Mouse (Mus musculus): ENCODE measurements around the gene Gm3776. TPM values are rescaled to one million over a fixed set of nuclear protein-coding genes. Genes with fewer than 3 reads are reported as not detected.
"Not testable (repeated sequence)": the region's sequence is repeated elsewhere in the genome, so short reads cannot be mapped to it uniquely, and the experiment has no call there.

Gene Gm3776
- polyA plus RNA-seq (2015; fragmentation: Nextera tagmentation; extraction: Ambion mirVana): not detected in 2 replicates

DNA sequence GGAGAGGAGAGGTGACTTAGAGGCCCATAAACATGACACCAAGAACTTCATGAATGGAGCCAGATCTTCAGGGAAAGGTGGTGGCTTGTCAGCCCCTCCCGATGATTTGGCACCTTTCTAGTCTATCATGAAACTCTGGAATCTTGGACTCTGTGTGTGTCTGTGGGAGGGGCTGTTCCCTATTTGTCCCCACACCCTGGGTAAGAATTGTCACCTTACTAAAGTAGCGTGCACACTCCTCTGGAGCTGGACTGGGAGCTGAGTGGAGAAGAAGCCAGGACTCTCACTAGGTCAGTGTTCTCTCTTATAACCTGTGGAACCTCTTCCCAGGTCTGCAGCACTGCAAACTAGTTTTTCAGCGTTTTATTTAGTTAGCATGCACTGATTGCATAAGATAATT lies at the start of gene Gm3776:
Gm3776 (plus strand) TSS at position 216 of the 400 bp plus-strand sequence.
- H3K9me3 ChIP-seq; ATAC-seq (ENCODE audit: borderline replicate concordance, extremely low read depth, low FRiP score, low TSS enrichment); H3K27me3 ChIP-seq; H3K27ac ChIP-seq; H3K4me3 ChIP-seq; H3K4me1 ChIP-seq; H3K36me3 ChIP-seq; H3K9ac ChIP-seq; H3K4me2 ChIP-seq: not testable (repeated sequence)
- 72% methylated on average over 1 of the region's 3 CpGs for WGBS

GRCm38 (mm10) chr9:78208956-78209355 lies 48.0 kb upstream of the Gm3776 start:
- Histone ChIP-seq H3K36me3 (no peaks in the 10 kb centered on the region), H3K9me3 (no peaks in the 10 kb centered on the region), H3K9ac (no peak overlapping the region), H3K4me2 (no peak overlapping the region), H3K4me3 (no peak overlapping the region), H3K27me3 (no peaks in the 10 kb centered on the region), H3K27ac (no peak overlapping the region), H3K4me1 (peaks cover 12% of the 10 kb centered on the region; the same call in 1 of the 2 replicates)
- ATAC-seq (ENCODE audit: borderline replicate concordance, extremely low read depth, low FRiP score, low TSS enrichment): no peak
- 50% methylated on average over 4 of the region's 4 CpGs for WGBS

- Histone ChIP-seq H3K4me1 (peaks cover 12% of the 10 kb centered on the region; the same call in 1 of the 2 replicates), H3K4me2 (no peak overlapping the region), H3K27me3 (no peaks in the 10 kb centered on the region), H3K9ac (no peak overlapping the region), H3K9me3 (no peaks in the 10 kb centered on the region), H3K4me3 (no peak overlapping the region), H3K36me3 (no peaks in the 10 kb centered on the region), H3K27ac (no peak overlapping the region)
- ATAC-seq (ENCODE audit: borderline replicate concordance, extremely low read depth, low FRiP score, low TSS enrichment): no peak
- WGBS: 83% methylated on average over 3 of the region's 3 CpGs
Measured at GRCm38 (mm10) chr9:78210079-78210478, 46.9 kb upstream of the Gm3776 start.

DNA sequence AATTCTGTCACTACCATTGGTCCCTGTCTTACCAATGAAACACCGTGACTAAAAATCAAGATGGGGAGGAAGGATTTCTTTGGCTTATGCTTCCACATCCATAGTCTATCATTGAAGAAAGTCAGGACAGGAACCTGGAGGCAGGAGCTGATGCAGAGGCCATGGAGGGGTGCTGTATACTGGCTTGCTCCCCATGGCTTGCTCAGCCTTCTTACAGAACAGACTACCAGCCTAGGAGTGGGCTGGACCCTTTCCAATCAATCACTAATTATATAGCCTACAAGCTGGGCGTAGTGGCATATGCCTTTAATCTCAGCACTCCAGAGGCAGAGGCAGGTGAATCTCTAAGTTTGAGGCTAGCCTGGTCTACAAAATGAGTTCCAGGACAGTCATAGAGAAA lies 46.1 kb upstream of the Gm3776 start:
- WGBS: 91% methylated on average over 2 of the region's 2 CpGs
- Histone ChIP-seq H3K9ac (no peak overlapping the region), H3K4me1 (peaks cover 12% of the 10 kb centered on the region; the same call in 1 of the 2 replicates), H3K4me3 (no peak overlapping the region), H3K27me3 (no peaks in the 10 kb centered on the region), H3K4me2 (no peak overlapping the region), H3K36me3 (no peaks in the 10 kb centered on the region), H3K27ac (no peak overlapping the region), H3K9me3 (no peaks in the 10 kb centered on the region)
- ATAC-seq (ENCODE audit: borderline replicate concordance, extremely low read depth, low FRiP score, low TSS enrichment): no peak

DNA sequence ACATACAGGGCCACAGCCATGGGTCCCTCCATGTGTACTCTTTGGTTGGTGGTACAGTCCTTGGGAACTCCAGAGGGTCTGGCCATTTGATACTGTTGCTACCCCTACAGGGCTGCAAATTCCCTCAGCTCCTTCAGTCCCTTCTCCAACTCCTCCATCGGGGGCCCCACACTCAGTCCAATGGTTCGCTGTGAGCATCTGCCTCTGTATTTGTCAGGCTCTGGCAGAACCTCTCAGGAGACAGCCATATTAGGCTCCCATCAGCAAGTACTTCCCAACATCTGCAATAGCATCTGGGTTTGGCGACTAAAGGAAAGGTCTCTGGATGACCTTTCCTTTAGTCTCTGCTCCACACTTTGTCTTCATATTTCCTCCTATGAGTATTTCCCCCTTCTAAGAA lies 45.4 kb upstream of the Gm3776 start:
- Histone ChIP-seq H3K27ac (no peak overlapping the region), H3K4me1 (peaks cover 12% of the 10 kb centered on the region; the same call in 1 of the 2 replicates), H3K27me3 (no peaks in the 10 kb centered on the region), H3K36me3 (no peaks in the 10 kb centered on the region), H3K4me2 (no peak overlapping the region), H3K4me3 (no peak overlapping the region), H3K9me3 (no peaks in the 10 kb centered on the region), H3K9ac (no peak overlapping the region)
- ATAC-seq (ENCODE audit: borderline replicate concordance, extremely low read depth, low FRiP score, low TSS enrichment): no peak
- WGBS: 96% methylated on average over 3 of the region's 3 CpGs

- Histone ChIP-seq H3K9ac (no peak overlapping the region), H3K27me3 (no peaks in the 10 kb centered on the region), H3K4me1 (peaks cover 12% of the 10 kb centered on the region; the same call in 1 of the 2 replicates), H3K36me3 (no peaks in the 10 kb centered on the region), H3K9me3 (no peaks in the 10 kb centered on the region), H3K27ac (peak overlapping the region; percentile 74), H3K4me2 (no peak overlapping the region), H3K4me3 (no peak overlapping the region)
- 41% methylated on average over 7 of the region's 7 CpGs for WGBS
- peak; percentile 64; the same call in 1 of the 2 replicates for ATAC-seq (ENCODE audit: borderline replicate concordance, extremely low read depth, low FRiP score, low TSS enrichment)
Measured at GRCm38 (mm10) chr9:78212341-78213049, 44.4 kb upstream of the Gm3776 start.

DNA sequence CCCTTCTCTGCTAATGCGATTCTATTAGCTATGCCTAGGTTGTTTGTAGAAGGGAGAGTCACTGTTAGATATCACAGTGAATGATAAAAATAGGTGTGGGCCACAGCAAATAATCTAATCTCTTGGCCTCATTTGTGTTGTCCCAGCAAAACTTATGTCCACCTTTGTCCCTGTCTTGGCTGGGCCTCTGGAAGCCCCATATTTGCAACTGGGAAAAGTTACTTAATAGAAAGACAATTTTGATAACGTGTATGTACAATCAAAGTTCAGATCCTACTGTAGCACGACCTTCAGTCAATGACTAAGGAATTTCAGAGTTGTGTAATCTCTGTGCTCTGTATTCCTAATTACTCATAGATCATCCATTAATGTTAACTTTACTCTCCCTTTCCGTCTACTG lies 39.9 kb upstream of the Gm3776 start:
- Histone ChIP-seq H3K4me2 (no peak overlapping the region), H3K27ac (no peak overlapping the region), H3K9ac (no peak overlapping the region), H3K4me3 (no peak overlapping the region), H3K27me3 (no peaks in the 10 kb centered on the region), H3K9me3 (no peaks in the 10 kb centered on the region), H3K36me3 (no peaks in the 10 kb centered on the region), H3K4me1 (peaks cover 11% of the 10 kb centered on the region; the same call in 1 of the 2 replicates)
- no peak for ATAC-seq (ENCODE audit: borderline replicate concordance, extremely low read depth, low FRiP score, low TSS enrichment)
- 57% methylated on average over 4 of the region's 4 CpGs for WGBS

DNA sequence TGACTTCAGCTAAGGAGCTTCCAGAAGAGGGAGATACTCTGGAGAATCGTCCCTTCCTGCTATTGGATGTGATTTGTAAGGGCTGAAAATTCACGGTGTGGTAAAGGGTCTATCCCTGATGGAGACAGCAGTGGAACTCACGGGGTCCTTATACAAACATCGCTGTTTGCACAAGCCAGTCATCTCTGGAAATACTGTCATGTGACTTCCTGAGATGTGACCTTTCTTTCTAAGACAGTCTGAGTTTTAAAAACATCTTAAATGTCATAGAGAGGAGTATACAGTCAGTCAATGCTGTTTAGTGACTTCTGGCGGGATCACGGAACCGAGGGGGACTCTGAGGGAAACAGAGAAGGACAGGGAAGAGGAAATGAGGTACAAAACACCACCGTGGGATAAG lies 34.3 kb upstream of the Gm3776 start:
- Histone ChIP-seq H3K4me3 (no peak overlapping the region), H3K9ac (no peak overlapping the region), H3K27ac (no peak overlapping the region), H3K27me3 (no peaks in the 10 kb centered on the region), H3K4me2 (no peak overlapping the region), H3K9me3 (no peaks in the 10 kb centered on the region), H3K4me1 (no peaks in the 10 kb centered on the region), H3K36me3 (no peaks in the 10 kb centered on the region)
- ATAC-seq (ENCODE audit: borderline replicate concordance, extremely low read depth, low FRiP score, low TSS enrichment): no peak
- 49% methylated on average over 8 of the region's 8 CpGs for WGBS

DNA sequence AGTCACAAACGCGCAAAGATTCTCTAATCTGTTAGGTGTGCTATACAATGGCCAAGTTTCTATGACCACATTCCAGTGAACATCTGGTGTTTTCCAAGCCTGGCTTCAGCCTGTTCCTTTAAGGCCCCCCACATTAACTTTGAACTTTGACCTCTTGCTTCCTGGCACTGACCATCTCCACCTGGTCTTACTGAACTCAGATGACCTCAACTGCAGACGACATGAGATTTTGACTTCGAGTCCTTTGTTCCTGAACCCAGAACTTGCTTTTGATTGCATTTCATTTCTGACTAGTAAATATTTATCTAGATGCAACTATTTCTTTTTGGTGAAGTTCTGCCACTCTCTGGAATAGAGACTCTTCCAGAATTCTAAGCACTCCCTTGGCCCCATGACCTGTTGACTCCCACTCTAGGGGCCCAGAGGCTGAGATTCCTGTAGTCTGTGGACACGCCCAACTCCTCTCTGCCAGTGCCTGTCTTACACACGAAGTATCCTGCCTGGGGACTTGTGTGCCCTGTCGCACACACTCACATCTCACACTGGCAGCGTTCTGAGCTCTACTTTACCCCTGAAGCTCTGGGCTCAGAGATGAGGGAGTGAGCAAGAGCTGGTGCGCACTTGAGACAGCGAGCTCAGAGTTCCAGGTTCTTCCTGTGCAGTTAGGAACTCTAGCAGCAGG lies 33.6 kb upstream of the Gm3776 start:
- 56% methylated on average over 10 of the region's 10 CpGs for WGBS
- Histone ChIP-seq H3K27ac (no peak overlapping the region), H3K4me1 (no peaks in the 10 kb centered on the region), H3K4me3 (no peak overlapping the region), H3K36me3 (no peaks in the 10 kb centered on the region), H3K9ac (no peak overlapping the region), H3K4me2 (no peak overlapping the region), H3K9me3 (no peaks in the 10 kb centered on the region), H3K27me3 (no peaks in the 10 kb centered on the region)
- ATAC-seq (ENCODE audit: borderline replicate concordance, extremely low read depth, low FRiP score, low TSS enrichment): no peak

- ATAC-seq (ENCODE audit: borderline replicate concordance, extremely low read depth, low FRiP score, low TSS enrichment): no peak
- H3K4me2 ChIP-seq: no peak overlapping the region
- no peak overlapping the region for H3K4me3 ChIP-seq
- no peaks in the 10 kb centered on the region for H3K9me3 ChIP-seq
- H3K4me1 ChIP-seq: no peaks in the 10 kb centered on the region
- no peak overlapping the region for H3K27ac ChIP-seq
- 88% methylated on average over 2 of the region's 2 CpGs for WGBS
- H3K27me3 ChIP-seq: no peaks in the 10 kb centered on the region
- H3K36me3 ChIP-seq: no peaks in the 10 kb centered on the region
- no peak overlapping the region for H3K9ac ChIP-seq
Measured at GRCm38 (mm10) chr9:78224418-78224817, 32.5 kb upstream of the Gm3776 start.

DNA sequence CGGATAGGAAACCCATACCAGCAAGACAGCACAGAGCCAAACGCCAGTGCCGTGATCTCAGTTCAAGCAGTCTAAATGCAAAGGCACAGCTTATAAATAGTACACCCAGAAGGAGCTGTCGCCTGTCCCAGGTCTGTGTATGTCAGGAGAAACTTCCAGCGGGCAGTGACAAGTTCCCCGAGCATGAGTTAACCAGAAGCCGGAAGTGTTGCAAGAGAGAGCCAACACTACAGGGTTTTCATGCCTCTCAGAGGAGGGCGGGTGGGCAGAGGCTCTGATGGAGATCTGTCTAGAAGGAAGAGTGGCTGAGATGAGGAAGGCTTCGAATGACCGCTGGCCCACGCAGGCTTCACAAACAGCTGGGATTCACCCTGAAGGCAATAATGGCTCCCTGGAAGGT lies 31.6 kb upstream of the Gm3776 start:
- H3K27me3 ChIP-seq: no peaks in the 10 kb centered on the region
- no peak overlapping the region for H3K27ac ChIP-seq
- no peaks in the 10 kb centered on the region for H3K9me3 ChIP-seq
- H3K4me1 ChIP-seq: no peaks in the 10 kb centered on the region
- 64% methylated on average over 11 of the region's 11 CpGs for WGBS
- ATAC-seq (ENCODE audit: borderline replicate concordance, extremely low read depth, low FRiP score, low TSS enrichment): no peak
- H3K9ac ChIP-seq: no peak overlapping the region
- no peak overlapping the region for H3K4me3 ChIP-seq
- H3K4me2 ChIP-seq: no peak overlapping the region
- no peaks in the 10 kb centered on the region for H3K36me3 ChIP-seq

DNA sequence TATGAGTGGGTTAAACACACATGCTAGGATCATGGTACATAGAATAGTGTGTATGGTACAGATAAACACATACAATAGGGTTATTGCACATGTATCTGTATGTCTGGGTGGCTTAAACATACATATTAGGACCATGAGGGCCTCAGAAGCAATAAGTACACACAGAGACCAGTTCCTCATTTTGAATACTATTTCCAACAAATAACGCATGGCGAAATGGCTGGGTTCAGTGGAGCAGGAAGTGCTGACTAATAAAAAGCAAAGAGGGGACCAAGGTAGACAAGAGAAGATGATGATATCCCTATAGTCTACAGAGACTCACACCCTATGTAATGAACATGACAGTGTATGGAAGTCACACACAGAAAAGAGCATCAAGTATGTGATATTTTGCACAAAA lies 28.8 kb upstream of the Gm3776 start:
- WGBS: 97% methylated on average over 2 of the region's 2 CpGs
- H3K4me1 ChIP-seq: no peaks in the 10 kb centered on the region
- no peak overlapping the region for H3K9ac ChIP-seq
- H3K27ac ChIP-seq: no peak overlapping the region
- H3K27me3 ChIP-seq: no peaks in the 10 kb centered on the region
- H3K36me3 ChIP-seq: no peaks in the 10 kb centered on the region
- ATAC-seq (ENCODE audit: borderline replicate concordance, extremely low read depth, low FRiP score, low TSS enrichment): no peak
- no peak overlapping the region for H3K4me3 ChIP-seq
- H3K4me2 ChIP-seq: no peak overlapping the region
- no peaks in the 10 kb centered on the region for H3K9me3 ChIP-seq

All from lung, embryonic 15.5 days (tissue).